Mouse (Mus musculus) midbrain, embryonic 15.5 days (tissue): Measurements from ENCODE around the gene Cd8a. TPM values are rescaled to one million over a fixed set of nuclear protein-coding genes. Genes with fewer than 3 reads are reported as not detected.

Experiments
- ATAC-seq: fragments of 200-750 bp; cut with Nextera tagmentation; replicated peaks from 2 replicates; pipeline ENCODE4 v1.8.0; 2017; ENCODE audit warnings: moderate TSS enrichment
- H3K27ac ChIP-seq: fragments of 300-500 bp; sonication (generic); 2 replicates; pipeline ENCODE4 v1.5.1; 2015; ENCODE audit warnings: mild to moderate bottlenecking, inconsistent platforms
- H3K27me3 ChIP-seq: fragments of 300-500 bp; sonication (generic); replicated peaks from 2 replicates; pipeline ENCODE4 v1.6.1; 2015; ENCODE audit warnings: inconsistent platforms
- H3K36me3 ChIP-seq: fragments of 300-500 bp; sonication (generic); replicated peaks from 2 replicates; pipeline ENCODE4 v1.6.1; 2015; ENCODE audit warnings: inconsistent platforms
- H3K4me1 ChIP-seq: fragments of 300-500 bp; sonication (generic); 2 replicates; pipeline ENCODE4 v1.6.1; 2015; ENCODE audit warnings: inconsistent platforms
- H3K4me2 ChIP-seq: fragments of 300-500 bp; sonication (generic); 2 replicates; pipeline ENCODE4 v1.6.1; 2015; ENCODE audit warnings: inconsistent platforms, mild to moderate bottlenecking, moderate library complexity
- H3K4me3 ChIP-seq: fragments of 300-500 bp; sonication (generic); 2 replicates; pipeline ENCODE4 v1.5.1; 2015; ENCODE audit warnings: mild to moderate bottlenecking, inconsistent platforms
- H3K9ac ChIP-seq: fragments of 300-500 bp; sonication (generic); 2 replicates; pipeline ENCODE4 v1.6.1; 2015; ENCODE audit warnings: mild to moderate bottlenecking, inconsistent platforms
- H3K9me3 ChIP-seq: fragments of 300-500 bp; sonication (generic); 2 replicates; pipeline ENCODE4 v1.6.1; 2016; ENCODE audit warnings: inconsistent platforms
- WGBS: fragments of 180-500 bp; shearing (Covaris S2); methylation state at CpG from one replicate; pipeline ENCODE4 v1.1.7; 2015; ENCODE audit warnings: mixed read lengths; 5-methylcytosine and 5-hydroxymethylcytosine counted together
- polyA plus RNA-seq: library from polyadenylated mRNA; unstranded; fragments of >200 nt; fragmentation: Nextera tagmentation; extraction: Ambion mirVana; gene quantifications from 2 replicates; pipeline ENCODE4 v1.2.1, GENCODE M21; 2015

Gene Cd8a
- polyA plus RNA-seq, 1 experiment from 2014 or later, result not detected

GRCm38 (mm10) chr6:71348006-71348405, 25.2 kb upstream of the Cd8a start:
- Histone ChIP-seq H3K4me3 (no peak overlapping the region), H3K4me1 (no peaks in the 10 kb centered on the region), H3K9ac (no peak overlapping the region), H3K9me3 (no peaks in the 10 kb centered on the region), H3K27me3 (no peaks in the 10 kb centered on the region), H3K27ac (no peak overlapping the region), H3K36me3 (no peaks in the 10 kb centered on the region), H3K4me2 (no peak overlapping the region)
- no peak for ATAC-seq
- WGBS, result 97% methylated on average over 9 of the region's 9 CpGs

GRCm38 (mm10) chr6:71351201-71351600, 22.0 kb upstream of the Cd8a start:
- H3K27ac ChIP-seq, result no peak overlapping the region
- H3K4me2 ChIP-seq, result no peak overlapping the region
- 94% methylated on average over 3 of the region's 3 CpGs for WGBS

GRCm38 (mm10) chr6:71352201-71352600, 21.0 kb upstream of the Cd8a start:
- no peak for ATAC-seq
- Histone ChIP-seq H3K27ac (no peak overlapping the region), H3K4me2 (no peak overlapping the region), H3K36me3 (no peaks in the 10 kb centered on the region), H3K4me3 (no peak overlapping the region), H3K9me3 (no peaks in the 10 kb centered on the region), H3K9ac (no peak overlapping the region), H3K27me3 (no peaks in the 10 kb centered on the region), H3K4me1 (no peaks in the 10 kb centered on the region)
- 89% methylated on average over 6 of the region's 6 CpGs for WGBS

More at GRCm38 (mm10) chr6:71351201-71351600, 22.0 kb upstream of the Cd8a start:
- no peaks in the 10 kb centered on the region for H3K9me3 ChIP-seq
- H3K9ac ChIP-seq, result no peak overlapping the region
- H3K4me3 ChIP-seq, result no peak overlapping the region
- H3K4me1 ChIP-seq, result no peaks in the 10 kb centered on the region
- no peaks in the 10 kb centered on the region for H3K27me3 ChIP-seq
- no peaks in the 10 kb centered on the region for H3K36me3 ChIP-seq
- ATAC-seq, result no peak

GRCm38 (mm10) chr6:71352866-71353427, 20.3 kb upstream of the Cd8a start:
- Histone ChIP-seq H3K9me3 (no peaks in the 10 kb centered on the region), H3K4me3 (no peak overlapping the region), H3K27me3 (no peaks in the 10 kb centered on the region), H3K9ac (no peak overlapping the region), H3K27ac (no peak overlapping the region), H3K36me3 (no peaks in the 10 kb centered on the region), H3K4me1 (no peaks in the 10 kb centered on the region), H3K4me2 (no peak overlapping the region)
- no peak for ATAC-seq
- 84% methylated on average over 10 of the region's 10 CpGs for WGBS

GRCm38 (mm10) chr6:71353722-71354121, 19.5 kb upstream of the Cd8a start:
- no peak overlapping the region for H3K27ac ChIP-seq
- H3K27me3 ChIP-seq, result no peaks in the 10 kb centered on the region
- H3K4me3 ChIP-seq, result no peak overlapping the region
- H3K36me3 ChIP-seq, result no peaks in the 10 kb centered on the region
- H3K9ac ChIP-seq, result no peak overlapping the region
- 76% methylated on average over 2 of the region's 2 CpGs for WGBS
- H3K4me2 ChIP-seq, result no peak overlapping the region
- no peaks in the 10 kb centered on the region for H3K9me3 ChIP-seq
- no peaks in the 10 kb centered on the region for H3K4me1 ChIP-seq
- ATAC-seq, result no peak

- no peaks in the 10 kb centered on the region for H3K27me3 ChIP-seq
- no peak overlapping the region for H3K4me2 ChIP-seq
- no peaks in the 10 kb centered on the region for H3K36me3 ChIP-seq
- no peak overlapping the region for H3K9ac ChIP-seq
- no peaks in the 10 kb centered on the region for H3K9me3 ChIP-seq
- no peaks in the 10 kb centered on the region for H3K4me1 ChIP-seq
- 93% methylated on average over 7 of the region's 7 CpGs for WGBS
- no peak overlapping the region for H3K4me3 ChIP-seq
- no peak overlapping the region for H3K27ac ChIP-seq
- ATAC-seq, result no peak
Observed at GRCm38 (mm10) chr6:71357493-71357892, 15.7 kb upstream of the Cd8a start.

- no peaks in the 10 kb centered on the region for H3K36me3 ChIP-seq
- no peak overlapping the region for H3K9ac ChIP-seq
- H3K4me2 ChIP-seq, result no peak overlapping the region
- no peak for ATAC-seq
- H3K27me3 ChIP-seq, result no peaks in the 10 kb centered on the region
- no peak overlapping the region for H3K27ac ChIP-seq
- no peaks in the 10 kb centered on the region for H3K4me1 ChIP-seq
- H3K4me3 ChIP-seq, result no peak overlapping the region
- WGBS, result 84% methylated on average over 4 of the region's 4 CpGs
- H3K9me3 ChIP-seq, result no peaks in the 10 kb centered on the region
Observed at GRCm38 (mm10) chr6:71360221-71360620, 13.0 kb upstream of the Cd8a start.

GRCm38 (mm10) chr6:71360751-71361150, 12.5 kb upstream of the Cd8a start:
- H3K4me3 ChIP-seq, result no peak overlapping the region
- no peak for ATAC-seq
- no peaks in the 10 kb centered on the region for H3K36me3 ChIP-seq
- H3K4me1 ChIP-seq, result no peaks in the 10 kb centered on the region
- no peaks in the 10 kb centered on the region for H3K27me3 ChIP-seq
- H3K27ac ChIP-seq, result no peak overlapping the region
- H3K9ac ChIP-seq, result no peak overlapping the region
- no peaks in the 10 kb centered on the region for H3K9me3 ChIP-seq
- 62% methylated on average over 5 of the region's 5 CpGs for WGBS
- no peak overlapping the region for H3K4me2 ChIP-seq

GRCm38 (mm10) chr6:71361156-71361670, 12.0 kb upstream of the Cd8a start:
- WGBS, result 89% methylated on average over 10 of the region's 10 CpGs
- Histone ChIP-seq H3K4me3 (no peak overlapping the region), H3K9ac (no peak overlapping the region), H3K9me3 (no peaks in the 10 kb centered on the region), H3K4me1 (no peaks in the 10 kb centered on the region), H3K4me2 (no peak overlapping the region), H3K36me3 (no peaks in the 10 kb centered on the region), H3K27me3 (no peaks in the 10 kb centered on the region), H3K27ac (no peak overlapping the region)
- no peak for ATAC-seq

- Histone ChIP-seq H3K27me3 (no peaks in the 10 kb centered on the region), H3K4me1 (no peaks in the 10 kb centered on the region), H3K36me3 (no peaks in the 10 kb centered on the region), H3K9ac (no peak overlapping the region), H3K9me3 (no peaks in the 10 kb centered on the region), H3K4me2 (no peak overlapping the region), H3K27ac (no peak overlapping the region), H3K4me3 (no peak overlapping the region)
- ATAC-seq, result no peak
- WGBS, result 70% methylated on average over 2 of the region's 2 CpGs
Observed at GRCm38 (mm10) chr6:71363995-71364394, 9.2 kb upstream of the Cd8a start.

GRCm38 (mm10) chr6:71369416-71369815, 3.8 kb upstream of the Cd8a start:
- no peak for ATAC-seq
- 93% methylated on average over 6 of the region's 6 CpGs for WGBS
- no peaks in the 10 kb centered on the region for H3K36me3 ChIP-seq

GRCm38 (mm10) chr6:71371085-71371605, 2.1 kb upstream of the Cd8a start:
- Histone ChIP-seq H3K27ac (no peak overlapping the region), H3K9ac (no peak overlapping the region), H3K4me2 (no peak overlapping the region), H3K36me3 (no peaks in the 10 kb centered on the region), H3K27me3 (no peaks in the 10 kb centered on the region), H3K4me3 (no peak overlapping the region), H3K4me1 (no peaks in the 10 kb centered on the region), H3K9me3 (no peaks in the 10 kb centered on the region)
- no peak for ATAC-seq
- 95% methylated on average over 5 of the region's 5 CpGs for WGBS

More at GRCm38 (mm10) chr6:71369416-71369815, 3.8 kb upstream of the Cd8a start:
- Histone ChIP-seq H3K9me3 (no peaks in the 10 kb centered on the region), H3K9ac (no peak overlapping the region), H3K27ac (no peak overlapping the region), H3K4me1 (no peaks in the 10 kb centered on the region), H3K27me3 (no peaks in the 10 kb centered on the region), H3K4me3 (no peak overlapping the region), H3K4me2 (no peak overlapping the region)

GRCm38 (mm10) chr6:71372041-71372720, 1.0 kb upstream of the Cd8a start:
- Histone ChIP-seq H3K9me3 (no peaks in the 10 kb centered on the region), H3K27ac (no peak overlapping the region), H3K4me2 (no peak overlapping the region), H3K36me3 (no peaks in the 10 kb centered on the region), H3K4me3 (no peak overlapping the region), H3K9ac (no peak overlapping the region), H3K27me3 (no peaks in the 10 kb centered on the region), H3K4me1 (no peaks in the 10 kb centered on the region)
- 88% methylated on average over 5 of the region's 5 CpGs for WGBS
- ATAC-seq, result no peak
